Mouse (Mus musculus) olfactory bulb, adult 2 months (tissue): ENCODE data around the gene Sept7.

Experiments
- CTCF ChIP-seq: fragments of 200-500 bp; IDR thresholded peaks from 2 replicates; pipeline ENCODE4 v1.5.1; 2012; ENCODE audit warnings: low read depth, mild to moderate bottlenecking, low read length, moderate library complexity; ENCODE audit not compliant: insufficient read depth
- POLR2A ChIP-seq: fragments of 200-500 bp; IDR thresholded peaks from 2 replicates; pipeline ENCODE4 v1.6.1; 2012; ENCODE audit warnings: mild to moderate bottlenecking, low read depth, low read length, moderate library complexity; ENCODE audit not compliant: insufficient read depth

DNA sequence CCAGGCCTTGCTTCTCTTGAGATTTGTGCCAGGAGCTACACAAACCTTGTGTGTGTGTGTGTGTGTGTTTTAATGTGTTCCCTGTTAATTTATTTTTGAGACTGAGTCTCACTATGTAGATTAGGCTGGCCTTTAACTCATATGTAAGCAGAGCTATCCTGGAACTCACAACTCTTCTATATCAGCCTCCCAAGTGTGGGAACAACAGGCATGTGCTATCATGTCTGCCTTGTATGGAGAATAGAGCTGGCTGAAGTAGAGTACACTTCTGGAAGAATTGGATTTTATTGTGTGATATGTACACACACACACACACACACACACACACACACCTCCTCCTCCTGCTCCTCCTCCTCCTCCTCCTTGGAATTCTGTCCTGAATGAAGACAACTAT, 39.1 kb upstream of the Sept7 start:
- no peak for TF ChIP-seq POLR2A
- no peak for TF ChIP-seq CTCF
